Mouse (Mus musculus): ENCODE measurements around the gene Sh2b1. TPM values are rescaled to one million over a fixed set of nuclear protein-coding genes. Genes with fewer than 3 reads are reported as not detected.
A peak's percentile ranks its signal among the peaks of the same experiment; 100 is the strongest.
"Not testable (repeated sequence)": the region's sequence is repeated elsewhere in the genome, so short reads cannot be mapped to it uniquely, and the experiment has no call there.

Sh2b1 gene
- polyA plus RNA-seq, 1 experiment from 2014 or later: 55.8 TPM

- Histone ChIP-seq H3K27ac (no peak overlapping the region), H3K27me3 (no peaks in the 10 kb centered on the region), H3K36me3 (ENCODE audit: poor library complexity, severe bottlenecking) (peaks cover 69% of the 10 kb centered on the region), H3K4me2 (no peak overlapping the region), H3K4me1 (peaks cover 11% of the 10 kb centered on the region), H3K9ac (no peak overlapping the region), H3K4me3 (no peak overlapping the region), H3K9me3 (replicated peaks) (no peaks in the 10 kb centered on the region)
- no peak for ATAC-seq
- WGBS: 95% methylated on average over 7 of the region's 7 CpGs
Measured at GRCm38 (mm10) chr7:126499416-126499815, 24.2 kb upstream of the Sh2b1 start.

- 89% methylated on average over 12 of the region's 12 CpGs for WGBS
- H3K27ac ChIP-seq: no peak overlapping the region
Measured at GRCm38 (mm10) chr7:126497966-126498365, 22.7 kb upstream of the Sh2b1 start.

GRCm38 (mm10) chr7:126496475-126496874 is 21.3 kb upstream of the Sh2b1 start:
- WGBS: 85% methylated on average over 5 of the region's 5 CpGs
- no peaks in the 10 kb centered on the region for H3K27me3 ChIP-seq
- no peak overlapping the region for H3K9ac ChIP-seq
- H3K4me3 ChIP-seq: no peak overlapping the region
- H3K4me1 ChIP-seq: peaks cover 9% of the 10 kb centered on the region
- H3K4me2 ChIP-seq: no peak overlapping the region
- H3K36me3 ChIP-seq (ENCODE audit: poor library complexity, severe bottlenecking): peaks cover 97% of the 10 kb centered on the region
- no peak overlapping the region for H3K27ac ChIP-seq
- H3K9me3 ChIP-seq (replicated peaks): no peaks in the 10 kb centered on the region
- no peak for ATAC-seq

More at GRCm38 (mm10) chr7:126497966-126498365, 22.7 kb upstream of the Sh2b1 start:
- peaks cover 83% of the 10 kb centered on the region for H3K36me3 ChIP-seq (ENCODE audit: poor library complexity, severe bottlenecking)
- H3K4me1 ChIP-seq: peaks cover 11% of the 10 kb centered on the region
- H3K9me3 ChIP-seq (replicated peaks): no peaks in the 10 kb centered on the region
- no peak overlapping the region for H3K4me3 ChIP-seq
- no peaks in the 10 kb centered on the region for H3K27me3 ChIP-seq
- no peak for ATAC-seq
- H3K4me2 ChIP-seq: no peak overlapping the region
- no peak overlapping the region for H3K9ac ChIP-seq

GRCm38 (mm10) chr7:126494120-126494519 is 18.9 kb upstream of the Sh2b1 start:
- Histone ChIP-seq H3K4me2 (no peak overlapping the region), H3K36me3 (ENCODE audit: poor library complexity, severe bottlenecking) (peaks cover 97% of the 10 kb centered on the region), H3K4me1 (no peaks in the 10 kb centered on the region), H3K27me3 (no peaks in the 10 kb centered on the region), H3K9me3 (replicated peaks) (no peaks in the 10 kb centered on the region), H3K9ac (no peak overlapping the region), H3K4me3 (no peak overlapping the region), H3K27ac (no peak overlapping the region)
- ATAC-seq: no peak
- WGBS: 94% methylated on average over 6 of the region's 6 CpGs

- Histone ChIP-seq H3K4me1 (peaks cover 12% of the 10 kb centered on the region), H3K27me3 (no peaks in the 10 kb centered on the region), H3K4me2 (no peak overlapping the region), H3K36me3 (ENCODE audit: poor library complexity, severe bottlenecking) (peaks cover 78% of the 10 kb centered on the region), H3K4me3 (no peak overlapping the region), H3K27ac (no peak overlapping the region), H3K9me3 (replicated peaks) (no peaks in the 10 kb centered on the region), H3K9ac (no peak overlapping the region)
- WGBS: 61% methylated on average over 11 of the region's 11 CpGs
- no peak for ATAC-seq
Measured at GRCm38 (mm10) chr7:126491973-126492372, 16.7 kb upstream of the Sh2b1 start.

- no peak overlapping the region for H3K9ac ChIP-seq
- no peak overlapping the region for H3K4me3 ChIP-seq
- H3K27me3 ChIP-seq: no peaks in the 10 kb centered on the region
- H3K4me1 ChIP-seq: peaks cover 14% of the 10 kb centered on the region
- no peak for ATAC-seq
- H3K27ac ChIP-seq: no peak overlapping the region
- no peak overlapping the region for H3K4me2 ChIP-seq
- peaks cover 68% of the 10 kb centered on the region for H3K36me3 ChIP-seq (ENCODE audit: poor library complexity, severe bottlenecking)
- WGBS: 92% methylated on average over 1 of the region's 1 CpGs
- H3K9me3 ChIP-seq (replicated peaks): no peaks in the 10 kb centered on the region
Measured at GRCm38 (mm10) chr7:126491005-126491404, 15.8 kb upstream of the Sh2b1 start.

- H3K27ac ChIP-seq; H3K27me3 ChIP-seq; H3K9me3 ChIP-seq (replicated peaks); ATAC-seq: not testable (repeated sequence)
- peak overlapping the region; percentile 98 for H3K4me2 ChIP-seq
- 20% methylated on average over 23 of the region's 25 CpGs for WGBS
- H3K4me3 ChIP-seq: peak overlapping the region; percentile 71
- H3K36me3 ChIP-seq (ENCODE audit: poor library complexity, severe bottlenecking): peaks cover 36% of the 10 kb centered on the region
- H3K4me1 ChIP-seq: peaks cover 14% of the 10 kb centered on the region
- H3K9ac ChIP-seq: peak overlapping the region; percentile 80
Measured at GRCm38 (mm10) chr7:126487617-126488385, 12.6 kb upstream of the Sh2b1 start.

GRCm38 (mm10) chr7:126487052-126487483 is 11.8 kb upstream of the Sh2b1 start, which contains the start of gene Tufm:
Gene Tufm (plus strand): TSS chr7:126487361.
- Histone ChIP-seq H3K4me3 (peak within 1 kb of the TSS; percentile 71), H3K9ac (peak within 1 kb of the TSS; percentile 80), H3K27me3 (no peaks in the 10 kb centered on the region), H3K36me3 (ENCODE audit: poor library complexity, severe bottlenecking) (peaks cover 29% of the 10 kb centered on the region), H3K27ac (peak within 1 kb of the TSS; percentile 21; the same call in 1 of the 2 replicates), H3K9me3 (replicated peaks) (no peaks in the 10 kb centered on the region), H3K4me1 (peaks cover 20% of the 10 kb centered on the region), H3K4me2 (peak within 1 kb of the TSS; percentile 98)
- WGBS: under 1% methylated on average over 32 of the region's 32 CpGs
- ATAC-seq: peak; percentile 95

- H3K9ac ChIP-seq: peak overlapping the region; percentile 45
- no peaks in the 10 kb centered on the region for H3K36me3 ChIP-seq (ENCODE audit: poor library complexity, severe bottlenecking)
- no peaks in the 10 kb centered on the region for H3K9me3 ChIP-seq (replicated peaks)
- H3K4me2 ChIP-seq: peak overlapping the region; percentile 59
- H3K4me1 ChIP-seq: peaks cover 9% of the 10 kb centered on the region
- no peak overlapping the region for H3K27ac ChIP-seq
- H3K4me3 ChIP-seq: peak overlapping the region; percentile 30
- under 1% methylated on average over 23 of the region's 23 CpGs for WGBS
- peak; percentile 26; the same call in 1 of the 2 replicates for ATAC-seq
- H3K27me3 ChIP-seq: no peaks in the 10 kb centered on the region
Measured at GRCm38 (mm10) chr7:126482392-126482871, 7.2 kb upstream of the Sh2b1 start.

GRCm38 (mm10) chr7:126481699-126482098 is 6.5 kb upstream of the Sh2b1 start:
- Histone ChIP-seq H3K4me1 (peaks cover 8% of the 10 kb centered on the region), H3K4me3 (no peak overlapping the region), H3K9ac (no peak overlapping the region), H3K27me3 (no peaks in the 10 kb centered on the region), H3K27ac (no peak overlapping the region), H3K36me3 (ENCODE audit: poor library complexity, severe bottlenecking) (no peaks in the 10 kb centered on the region), H3K9me3 (replicated peaks) (no peaks in the 10 kb centered on the region), H3K4me2 (no peak overlapping the region)
- ATAC-seq: no peak
- 23% methylated on average over 5 of the region's 5 CpGs for WGBS

GRCm38 (mm10) chr7:126474486-126474955 is 703 bp downstream of the Sh2b1 start:
- peak overlapping the region; percentile 97 for H3K9ac ChIP-seq
- H3K36me3 ChIP-seq (ENCODE audit: poor library complexity, severe bottlenecking): peaks cover 37% of the 10 kb centered on the region
- H3K4me1 ChIP-seq: peaks cover 24% of the 10 kb centered on the region
- peak overlapping the region; percentile 92 for H3K4me3 ChIP-seq
- peak overlapping the region; percentile 96 for H3K4me2 ChIP-seq
- H3K9me3 ChIP-seq (replicated peaks): no peaks in the 10 kb centered on the region
- peak; percentile 65 for ATAC-seq
- peak overlapping the region; percentile 93 for H3K27ac ChIP-seq
- under 1% methylated on average over 25 of the region's 27 CpGs for WGBS
- no peaks in the 10 kb centered on the region for H3K27me3 ChIP-seq

- Histone ChIP-seq H3K4me2 (peak overlapping the region; percentile 96), H3K27me3 (no peaks in the 10 kb centered on the region), H3K9me3 (replicated peaks) (no peaks in the 10 kb centered on the region), H3K4me1 (peaks cover 24% of the 10 kb centered on the region), H3K27ac (no peak overlapping the region), H3K36me3 (ENCODE audit: poor library complexity, severe bottlenecking) (peaks cover 46% of the 10 kb centered on the region), H3K9ac (peak overlapping the region; percentile 97), H3K4me3 (peak overlapping the region; percentile 92)
- no peak for ATAC-seq
- 87% methylated on average over 9 of the region's 9 CpGs for WGBS
Measured at GRCm38 (mm10) chr7:126473470-126474086, 1.6 kb downstream of the Sh2b1 start.

Measured in forebrain, embryonic 13.5 days (tissue).